Mouse (Mus musculus) forebrain, embryonic 10.5 days (tissue): ENCODE measurements at regions not wholly inside any gene's neighbourhood (a gene's known extent, or its start where the extent isn't known, plus 50 kb on each side); places are given as distances from the start of the nearest gene placed in this dataset.

Source experiments
- DNase-seq: peaks from one replicate; pipeline ENCODE4 v3.0.0-alpha.2; 2017; ENCODE audit warnings: low spot score; ENCODE audit errors: extremely low spot score
- H3K27ac ChIP-seq: fragments of 300-500 bp; sonication (generic); 2 replicates; pipeline ENCODE4 v1.5.1; 2016; ENCODE audit warnings: mild to moderate bottlenecking
- H3K27me3 ChIP-seq: fragments of 300-500 bp; sonication (generic); 2 replicates; pipeline ENCODE4 v1.6.1; 2016; ENCODE audit warnings: mild to moderate bottlenecking; ENCODE audit not compliant: poor library complexity, severe bottlenecking
- H3K36me3 ChIP-seq: fragments of 300-500 bp; sonication (generic); replicated peaks from 2 replicates; pipeline ENCODE4 v1.6.1; 2016; ENCODE audit warnings: mild to moderate bottlenecking, moderate library complexity
- H3K4me1 ChIP-seq: fragments of 300-500 bp; sonication (generic); 2 replicates; pipeline ENCODE4 v1.6.1; 2016
- H3K4me3 ChIP-seq: fragments of 300-500 bp; sonication (generic); 2 replicates; pipeline ENCODE4 v1.5.1; 2016; ENCODE audit warnings: mild to moderate bottlenecking, moderate library complexity
- H3K9me3 ChIP-seq: fragments of 300-500 bp; sonication (generic); 2 replicates; pipeline ENCODE4 v1.6.1; 2016; ENCODE audit warnings: mild to moderate bottlenecking, moderate library complexity
- WGBS: fragments of 180-500 bp; shearing (Covaris S2); methylation state at CpG from one replicate; pipeline ENCODE4 v1.1.7; 2016; 5-methylcytosine and 5-hydroxymethylcytosine counted together

- Histone ChIP-seq H3K9me3 (no peaks in the 10 kb centered on the region), H3K27ac (no peak overlapping the region), H3K4me3 (no peak overlapping the region), H3K36me3 (no peaks in the 10 kb centered on the region), H3K27me3 (no peaks in the 10 kb centered on the region), H3K4me1 (no peaks in the 10 kb centered on the region)
- DNase-seq: no peak
- 81% methylated on average over 3 of the region's 3 CpGs for WGBS
Measured at GRCm38 (mm10) chr14:61783206-61783605, 175.9 kb downstream of the Kcnrg start.

- no peak for DNase-seq
- Histone ChIP-seq H3K27ac (no peak overlapping the region), H3K4me3 (no peak overlapping the region), H3K36me3 (no peaks in the 10 kb centered on the region), H3K27me3 (no peaks in the 10 kb centered on the region), H3K4me1 (no peaks in the 10 kb centered on the region), H3K9me3 (no peaks in the 10 kb centered on the region)
- WGBS: 84% methylated on average over 4 of the region's 4 CpGs
Measured at GRCm38 (mm10) chr14:61784609-61785008, 177.4 kb downstream of the Kcnrg start.

- Histone ChIP-seq H3K27me3 (no peaks in the 10 kb centered on the region), H3K27ac (no peak overlapping the region), H3K9me3 (no peaks in the 10 kb centered on the region), H3K4me1 (no peaks in the 10 kb centered on the region), H3K4me3 (no peak overlapping the region), H3K36me3 (no peaks in the 10 kb centered on the region)
- no peak for DNase-seq
Measured at GRCm38 (mm10) chr14:61786031-61786430, 178.8 kb downstream of the Kcnrg start.

GRCm38 (mm10) chr14:61787746-61788145 is 180.5 kb downstream of the Kcnrg start:
- no peaks in the 10 kb centered on the region for H3K27me3 ChIP-seq
- H3K36me3 ChIP-seq: no peaks in the 10 kb centered on the region
- H3K27ac ChIP-seq: no peak overlapping the region
- WGBS: 92% methylated on average over 4 of the region's 4 CpGs
- H3K4me1 ChIP-seq: no peaks in the 10 kb centered on the region
- H3K4me3 ChIP-seq: no peak overlapping the region
- DNase-seq: no peak
- H3K9me3 ChIP-seq: no peaks in the 10 kb centered on the region

GRCm38 (mm10) chr14:61788998-61789790 is 181.9 kb downstream of the Kcnrg start:
- WGBS: 95% methylated on average over 20 of the region's 20 CpGs

GRCm38 (mm10) chr14:61795976-61796645 is 188.9 kb downstream of the Kcnrg start:
- 90% methylated on average over 7 of the region's 7 CpGs for WGBS
- no peak overlapping the region for H3K27ac ChIP-seq
- H3K4me3 ChIP-seq: no peak overlapping the region
- H3K9me3 ChIP-seq: no peaks in the 10 kb centered on the region
- no peaks in the 10 kb centered on the region for H3K4me1 ChIP-seq
- H3K36me3 ChIP-seq: no peaks in the 10 kb centered on the region
- H3K27me3 ChIP-seq: no peaks in the 10 kb centered on the region
- no peak for DNase-seq

More at GRCm38 (mm10) chr14:61788998-61789790, 181.9 kb downstream of the Kcnrg start:
- Histone ChIP-seq H3K4me3 (no peak overlapping the region), H3K9me3 (no peaks in the 10 kb centered on the region), H3K4me1 (no peaks in the 10 kb centered on the region), H3K27ac (no peak overlapping the region), H3K27me3 (no peaks in the 10 kb centered on the region), H3K36me3 (no peaks in the 10 kb centered on the region)
- no peak for DNase-seq

- no peaks in the 10 kb centered on the region for H3K27me3 ChIP-seq
- WGBS: 94% methylated on average over 7 of the region's 7 CpGs
Measured at GRCm38 (mm10) chr14:61796671-61797070, 189.4 kb downstream of the Kcnrg start.

GRCm38 (mm10) chr14:61803421-61803925 is 196.2 kb downstream of the Kcnrg start:
- H3K4me1 ChIP-seq: no peaks in the 10 kb centered on the region
- H3K27ac ChIP-seq: no peak overlapping the region
- no peaks in the 10 kb centered on the region for H3K27me3 ChIP-seq
- DNase-seq: no peak
- 59% methylated on average over 1 of the region's 1 CpGs for whole genome bisulfite sequencing
- H3K9me3 ChIP-seq: no peaks in the 10 kb centered on the region
- H3K4me3 ChIP-seq: no peak overlapping the region
- no peaks in the 10 kb centered on the region for H3K36me3 ChIP-seq

More at GRCm38 (mm10) chr14:61796671-61797070, 189.4 kb downstream of the Kcnrg start:
- no peak for DNase-seq
- Histone ChIP-seq H3K36me3 (no peaks in the 10 kb centered on the region), H3K4me3 (no peak overlapping the region), H3K4me1 (no peaks in the 10 kb centered on the region), H3K27ac (no peak overlapping the region), H3K9me3 (no peaks in the 10 kb centered on the region)

GRCm38 (mm10) chr14:61805433-61805832 is 198.2 kb downstream of the Kcnrg start:
- H3K27me3 ChIP-seq: no peaks in the 10 kb centered on the region
- no peaks in the 10 kb centered on the region for H3K4me1 ChIP-seq
- no peaks in the 10 kb centered on the region for H3K36me3 ChIP-seq
- no peaks in the 10 kb centered on the region for H3K9me3 ChIP-seq
- no peak for DNase-seq
- H3K27ac ChIP-seq: no peak overlapping the region
- H3K4me3 ChIP-seq: no peak overlapping the region
- 87% methylated on average over 2 of the region's 2 CpGs for WGBS

- no peaks in the 10 kb centered on the region for H3K9me3 ChIP-seq
- DNase-seq: no peak
- no peaks in the 10 kb centered on the region for H3K4me1 ChIP-seq
- WGBS: 90% methylated on average over 9 of the region's 9 CpGs
- no peaks in the 10 kb centered on the region for H3K36me3 ChIP-seq
- H3K27me3 ChIP-seq: no peaks in the 10 kb centered on the region
- H3K4me3 ChIP-seq: no peak overlapping the region
- no peak overlapping the region for H3K27ac ChIP-seq
Measured at GRCm38 (mm10) chr14:61808193-61808592, 200.9 kb downstream of the Kcnrg start.

GRCm38 (mm10) chr14:61809716-61810437 is 202.6 kb downstream of the Kcnrg start:
- H3K9me3 ChIP-seq: no peaks in the 10 kb centered on the region
- H3K27me3 ChIP-seq: no peaks in the 10 kb centered on the region
- no peak overlapping the region for H3K4me3 ChIP-seq
- no peak for DNase-seq
- no peaks in the 10 kb centered on the region for H3K4me1 ChIP-seq
- H3K27ac ChIP-seq: no peak overlapping the region
- 87% methylated on average over 10 of the region's 10 CpGs for WGBS
- H3K36me3 ChIP-seq: no peaks in the 10 kb centered on the region

GRCm38 (mm10) chr14:61810836-61811235 is 203.6 kb downstream of the Kcnrg start:
- Histone ChIP-seq H3K27ac (no peak overlapping the region), H3K9me3 (no peaks in the 10 kb centered on the region), H3K4me3 (no peak overlapping the region), H3K36me3 (no peaks in the 10 kb centered on the region), H3K4me1 (no peaks in the 10 kb centered on the region), H3K27me3 (no peaks in the 10 kb centered on the region)
- WGBS: 88% methylated on average over 5 of the region's 5 CpGs
- DNase-seq: no peak

GRCm38 (mm10) chr14:61817711-61818110 is 210.5 kb downstream of the Kcnrg start:
- H3K27ac ChIP-seq: no peak overlapping the region
- no peaks in the 10 kb centered on the region for H3K4me1 ChIP-seq
- H3K9me3 ChIP-seq: no peaks in the 10 kb centered on the region
- DNase-seq: no peak
- no peak overlapping the region for H3K4me3 ChIP-seq
- H3K27me3 ChIP-seq: no peaks in the 10 kb centered on the region
- no peaks in the 10 kb centered on the region for H3K36me3 ChIP-seq
- WGBS: 78% methylated on average over 11 of the region's 11 CpGs
